Mouse (Mus musculus): ENCODE measurements at regions not wholly inside any gene's neighbourhood (a gene's known extent, or its start where the extent isn't known, plus 50 kb on each side); places are given as distances from the start of the nearest gene placed in this dataset.
A peak's percentile ranks its signal among the peaks of the same experiment; 100 is the strongest.

DNA sequence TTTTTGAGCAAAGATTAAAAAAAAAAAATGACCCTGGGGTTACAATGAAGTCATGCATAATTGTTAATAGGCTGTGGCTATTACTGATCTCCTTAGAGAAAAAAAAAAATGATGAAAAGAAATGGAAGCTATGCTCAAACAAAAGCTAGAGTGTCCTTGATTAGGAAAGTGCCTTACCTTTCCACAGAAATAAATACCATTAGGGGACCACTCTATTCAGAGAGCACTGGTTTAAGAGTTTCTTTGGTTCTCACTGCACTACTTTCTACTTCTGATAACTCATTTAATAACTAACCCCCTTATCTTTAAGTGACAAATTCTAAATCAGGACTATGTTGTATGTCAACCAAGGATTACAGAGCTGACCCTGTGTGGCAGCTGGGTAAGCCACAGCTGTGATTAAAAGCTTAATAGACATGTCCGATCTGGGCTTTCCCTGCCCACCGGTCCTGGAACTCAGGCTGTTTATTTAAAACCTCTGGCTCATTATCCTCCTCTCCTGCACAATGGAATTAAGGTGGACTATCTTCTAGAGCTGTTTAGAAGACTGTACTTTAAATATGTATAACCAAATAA lies 225.9 kb upstream of the Lyplal1 start:
- H3K36me3 ChIP-seq (ENCODE audit: control insufficient read depth, insufficient read depth, low read length), result no peaks in the 10 kb centered on the region
- DNase-seq, result no peak
- H3K27me3 ChIP-seq (replicated peaks; ENCODE audit: control insufficient read depth, insufficient read depth, low read length), result no peaks in the 10 kb centered on the region
- H3K4me1 ChIP-seq (ENCODE audit: control insufficient read depth, insufficient read depth, low read length), result no peaks in the 10 kb centered on the region
- no peak overlapping the region for H3K27ac ChIP-seq (ENCODE audit: insufficient read depth, low read depth, low read length)
- 37% methylated on average over 2 of the region's 2 CpGs for WGBS
- H3K4me3 ChIP-seq (ENCODE audit: insufficient read depth, low read depth, low read length), result no peak overlapping the region
- no peak for TF ChIP-seq POLR2A (IDR thresholded peaks at IDR 0.05; ENCODE audit: low read depth, low read length)
- no peak for TF ChIP-seq CTCF (conservative IDR thresholded peaks at IDR 0.05; ENCODE audit: insufficient read depth, insufficient read length, low read depth, low read length)

DNA sequence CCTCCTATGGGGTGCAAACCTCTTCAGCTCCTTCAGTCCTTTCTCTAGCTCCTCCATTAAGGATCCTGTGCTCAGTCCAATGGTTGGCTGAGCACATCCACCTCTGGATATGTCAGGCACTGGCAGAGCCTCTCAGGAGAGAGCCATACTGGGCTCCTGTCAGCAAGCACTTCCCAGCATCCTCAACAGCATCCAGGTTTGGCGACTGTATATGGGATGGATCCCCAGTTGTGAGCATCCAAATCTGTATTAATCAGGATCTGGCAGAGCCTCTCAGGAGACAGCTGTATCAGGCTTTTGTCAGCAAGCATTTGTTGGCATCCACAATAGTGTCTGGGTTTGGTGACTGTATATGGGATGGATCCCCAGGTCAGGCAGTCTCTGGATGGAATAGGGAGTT lies 225.3 kb upstream of the Lyplal1 start:
- TF ChIP-seq POLR2A (IDR thresholded peaks at IDR 0.05; ENCODE audit: low read depth, low read length) (no peak), CTCF (conservative IDR thresholded peaks at IDR 0.05; ENCODE audit: insufficient read depth, insufficient read length, low read depth, low read length) (no peak)
- 92% methylated on average over 1 of the region's 1 CpGs for WGBS
- DNase-seq, result no peak
- H3K36me3 ChIP-seq (ENCODE audit: control insufficient read depth, insufficient read depth, low read length), result no peaks in the 10 kb centered on the region
- H3K4me3 ChIP-seq (ENCODE audit: insufficient read depth, low read depth, low read length), result no peak overlapping the region
- no peaks in the 10 kb centered on the region for H3K4me1 ChIP-seq (ENCODE audit: control insufficient read depth, insufficient read depth, low read length)
- H3K27me3 ChIP-seq (replicated peaks; ENCODE audit: control insufficient read depth, insufficient read depth, low read length), result no peaks in the 10 kb centered on the region
- H3K27ac ChIP-seq (ENCODE audit: insufficient read depth, low read depth, low read length), result no peak overlapping the region

DNA sequence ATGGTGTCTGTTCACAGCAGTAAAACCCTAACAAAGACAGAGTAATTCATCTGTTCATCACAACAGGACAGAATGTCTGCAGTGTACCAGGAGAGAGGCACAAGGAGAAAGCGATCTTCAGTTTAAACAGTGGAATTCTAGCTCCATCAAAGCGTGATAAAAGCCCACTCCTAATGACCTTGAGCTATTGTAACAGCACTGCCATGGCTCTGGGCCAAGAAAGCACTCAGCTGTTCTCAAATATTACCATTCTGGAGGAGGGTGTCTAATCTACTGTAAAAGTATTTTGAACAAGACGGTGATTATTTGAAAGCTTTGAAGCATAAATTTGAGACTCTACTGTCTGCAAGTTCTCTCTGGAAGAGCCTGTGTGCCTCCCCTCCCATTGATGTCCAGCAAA lies 224.8 kb upstream of the Lyplal1 start:
- Histone ChIP-seq H3K27me3 (replicated peaks; ENCODE audit: control insufficient read depth, insufficient read depth, low read length) (no peaks in the 10 kb centered on the region), H3K4me3 (ENCODE audit: insufficient read depth, low read depth, low read length) (no peak overlapping the region), H3K27ac (ENCODE audit: insufficient read depth, low read depth, low read length) (no peak overlapping the region), H3K36me3 (ENCODE audit: control insufficient read depth, insufficient read depth, low read length) (no peaks in the 10 kb centered on the region), H3K4me1 (ENCODE audit: control insufficient read depth, insufficient read depth, low read length) (no peaks in the 10 kb centered on the region)
- DNase-seq, result no peak
- WGBS, result 49% methylated on average over 3 of the region's 3 CpGs
- TF ChIP-seq CTCF (conservative IDR thresholded peaks at IDR 0.05; ENCODE audit: insufficient read depth, insufficient read length, low read depth, low read length), result no peak
- no peak for TF ChIP-seq POLR2A (IDR thresholded peaks at IDR 0.05; ENCODE audit: low read depth, low read length)

DNA sequence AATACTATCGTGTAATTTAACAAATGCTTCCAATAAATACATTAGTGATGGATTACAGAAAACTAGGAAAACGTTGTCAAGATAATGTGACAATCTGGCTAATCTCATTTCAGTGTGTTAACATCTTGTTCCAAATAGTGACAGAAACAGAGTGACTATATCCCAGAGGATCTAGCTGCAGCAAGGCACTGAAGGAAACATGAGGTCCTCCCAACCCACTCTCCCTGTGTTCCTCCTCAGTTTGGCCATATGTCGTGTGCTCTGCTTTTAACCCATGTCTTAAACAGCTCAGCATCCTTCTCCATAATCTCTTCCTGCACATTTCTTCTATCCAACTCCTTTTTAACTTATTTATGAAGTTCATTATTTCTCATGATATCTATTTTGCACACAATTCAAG lies 223.6 kb upstream of the Lyplal1 start:
- H3K4me3 ChIP-seq (ENCODE audit: insufficient read depth, low read depth, low read length), result no peak overlapping the region
- DNase-seq, result no peak
- WGBS, result 87% methylated on average over 3 of the region's 3 CpGs

DNA sequence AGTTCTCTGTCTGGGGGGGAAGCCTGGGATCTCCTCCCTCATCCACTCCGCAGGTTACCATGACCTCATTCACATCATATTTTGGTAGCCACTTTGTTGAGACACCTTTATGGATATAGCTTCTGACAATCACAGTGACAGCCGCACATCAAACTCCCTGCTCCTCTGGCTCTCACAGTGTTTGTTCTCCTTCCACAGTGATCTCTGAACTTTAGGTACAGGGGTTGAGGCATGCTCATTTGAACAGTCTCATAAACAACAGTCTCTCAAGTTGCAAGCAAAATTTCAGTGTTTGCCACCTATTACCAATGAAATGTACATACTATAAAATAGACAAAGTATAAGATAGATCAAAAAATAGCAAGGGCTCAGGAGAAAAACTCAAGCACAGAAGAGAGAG lies 200.2 kb upstream of the Lyplal1 start:
- no peak for TF ChIP-seq CTCF (conservative IDR thresholded peaks at IDR 0.05; ENCODE audit: insufficient read depth, insufficient read length, low read depth, low read length)
- no peak for TF ChIP-seq POLR2A (IDR thresholded peaks at IDR 0.05; ENCODE audit: low read depth, low read length)
- Histone ChIP-seq H3K36me3 (ENCODE audit: control insufficient read depth, insufficient read depth, low read length) (no peaks in the 10 kb centered on the region), H3K4me1 (ENCODE audit: control insufficient read depth, insufficient read depth, low read length) (no peaks in the 10 kb centered on the region), H3K27ac (ENCODE audit: insufficient read depth, low read depth, low read length) (no peak overlapping the region), H3K27me3 (replicated peaks; ENCODE audit: control insufficient read depth, insufficient read depth, low read length) (no peaks in the 10 kb centered on the region), H3K4me3 (ENCODE audit: insufficient read depth, low read depth, low read length) (no peak overlapping the region)
- WGBS, result 75% methylated on average over 2 of the region's 2 CpGs
- peak; percentile 22 for DNase-seq

More for the DNA sequence above, 223.6 kb upstream of the Lyplal1 start:
- Histone ChIP-seq H3K36me3 (ENCODE audit: control insufficient read depth, insufficient read depth, low read length) (no peaks in the 10 kb centered on the region), H3K27me3 (replicated peaks; ENCODE audit: control insufficient read depth, insufficient read depth, low read length) (no peaks in the 10 kb centered on the region), H3K27ac (ENCODE audit: insufficient read depth, low read depth, low read length) (no peak overlapping the region), H3K4me1 (ENCODE audit: control insufficient read depth, insufficient read depth, low read length) (no peaks in the 10 kb centered on the region)
- no peak for TF ChIP-seq POLR2A (IDR thresholded peaks at IDR 0.05; ENCODE audit: low read depth, low read length)
- no peak for TF ChIP-seq CTCF (conservative IDR thresholded peaks at IDR 0.05; ENCODE audit: insufficient read depth, insufficient read length, low read depth, low read length)

DNA sequence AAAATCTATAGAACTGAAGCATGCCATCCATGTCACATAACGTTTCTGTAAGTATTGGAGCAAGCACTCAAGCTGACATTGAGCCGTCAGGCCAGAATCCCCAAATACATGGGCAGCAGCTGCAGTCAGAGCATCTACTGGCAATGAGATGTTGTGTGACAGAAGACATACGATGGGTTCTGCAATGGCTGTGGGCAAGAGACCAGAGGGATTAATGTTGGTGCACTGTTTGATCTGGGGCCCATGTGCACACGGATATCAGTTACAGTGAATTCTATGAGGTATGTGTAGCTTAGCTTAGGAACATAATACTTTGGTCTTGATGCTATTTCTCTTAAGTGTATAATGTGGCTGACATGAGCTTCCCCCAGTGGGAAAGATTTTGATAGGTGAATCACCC lies 197.1 kb upstream of the Lyplal1 start:
- 63% methylated on average over 4 of the region's 4 CpGs for WGBS
- DNase-seq, result no peak
- TF ChIP-seq POLR2A (IDR thresholded peaks at IDR 0.05; ENCODE audit: low read depth, low read length) (no peak), CTCF (conservative IDR thresholded peaks at IDR 0.05; ENCODE audit: insufficient read depth, insufficient read length, low read depth, low read length) (no peak)

DNA sequence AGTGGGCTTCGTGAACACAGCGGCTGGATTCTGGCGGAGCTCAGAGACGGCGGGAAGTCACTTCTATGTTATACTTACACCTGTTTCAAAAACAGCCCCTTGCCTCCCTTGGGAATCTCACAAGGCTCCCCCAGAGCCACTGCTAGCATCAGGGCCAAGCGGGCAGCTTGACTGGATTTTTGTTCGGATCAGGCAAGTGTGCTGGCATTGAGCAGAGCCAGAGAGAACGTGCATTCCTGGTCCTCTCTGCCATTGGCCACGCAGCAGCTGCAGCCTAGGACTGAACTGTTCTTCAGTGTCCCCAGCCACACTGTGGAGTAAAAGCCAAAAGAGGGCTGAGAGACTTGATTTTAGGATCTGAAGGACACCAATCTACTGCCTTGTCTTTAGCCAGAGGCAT lies 195.6 kb upstream of the Lyplal1 start:
- TF ChIP-seq CTCF (conservative IDR thresholded peaks at IDR 0.05; ENCODE audit: insufficient read depth, insufficient read length, low read depth, low read length) (no peak), POLR2A (IDR thresholded peaks at IDR 0.05; ENCODE audit: low read depth, low read length) (no peak)
- 91% methylated on average over 9 of the region's 9 CpGs for WGBS
- Histone ChIP-seq H3K4me3 (ENCODE audit: insufficient read depth, low read depth, low read length) (no peak overlapping the region), H3K27me3 (replicated peaks; ENCODE audit: control insufficient read depth, insufficient read depth, low read length) (no peaks in the 10 kb centered on the region), H3K27ac (ENCODE audit: insufficient read depth, low read depth, low read length) (no peak overlapping the region), H3K36me3 (ENCODE audit: control insufficient read depth, insufficient read depth, low read length) (no peaks in the 10 kb centered on the region), H3K4me1 (ENCODE audit: control insufficient read depth, insufficient read depth, low read length) (no peaks in the 10 kb centered on the region)
- no peak for DNase-seq

More for the DNA sequence above, 197.1 kb upstream of the Lyplal1 start:
- Histone ChIP-seq H3K4me3 (ENCODE audit: insufficient read depth, low read depth, low read length) (no peak overlapping the region), H3K36me3 (ENCODE audit: control insufficient read depth, insufficient read depth, low read length) (no peaks in the 10 kb centered on the region), H3K27ac (ENCODE audit: insufficient read depth, low read depth, low read length) (no peak overlapping the region), H3K27me3 (replicated peaks; ENCODE audit: control insufficient read depth, insufficient read depth, low read length) (no peaks in the 10 kb centered on the region), H3K4me1 (ENCODE audit: control insufficient read depth, insufficient read depth, low read length) (no peaks in the 10 kb centered on the region)

Data from kidney, adult 2 months (tissue).